Mouse (Mus musculus): ENCODE data around the gene Gm49369. TPM values are rescaled to one million over a fixed set of nuclear protein-coding genes. Genes with fewer than 3 reads are reported as not detected.
"Not testable (repeated sequence)": the region's sequence is repeated elsewhere in the genome, so short reads cannot be mapped to it uniquely, and the experiment has no call there.

Gene Gm49369
- polyA plus RNA-seq (2012; rRNA removed): 2.0 and 2.2 TPM in 2 replicates

- no peak for DNase-seq (ENCODE audit: low spot score)
Observed at GRCm38 (mm10) chr7:142382567-142382966, at the start of gene Gm49369. TSS of gene Gm49369 (minus strand) at chr7:142382667.

GRCm38 (mm10) chr7:142431106-142431505 is 48.6 kb upstream of the Gm49369 start:
- no peak for DNase-seq (ENCODE audit: low spot score)

GRCm38 (mm10) chr7:142430160-142430678 is 47.8 kb upstream of the Gm49369 start:
- peak; percentile 41 for DNase-seq (ENCODE audit: low spot score)

GRCm38 (mm10) chr7:142428213-142428612 is 45.7 kb upstream of the Gm49369 start:
- peak; percentile 35 for DNase-seq (ENCODE audit: low spot score)

- DNase-seq (ENCODE audit: low spot score): no peak
Observed at GRCm38 (mm10) chr7:142425641-142426213, 43.3 kb upstream of the Gm49369 start.

- no peak for DNase-seq (ENCODE audit: low spot score)
Observed at GRCm38 (mm10) chr7:142421826-142422225, 39.4 kb upstream of the Gm49369 start.

GRCm38 (mm10) chr7:142419887-142420286 is 37.4 kb upstream of the Gm49369 start:
- DNase-seq (ENCODE audit: low spot score): no peak

- no peak for DNase-seq (ENCODE audit: low spot score)
Observed at GRCm38 (mm10) chr7:142418679-142419078, 36.2 kb upstream of the Gm49369 start.

GRCm38 (mm10) chr7:142418027-142418426 is 35.6 kb upstream of the Gm49369 start:
- DNase-seq (ENCODE audit: low spot score): no peak

- no peak for DNase-seq (ENCODE audit: low spot score)
Observed at GRCm38 (mm10) chr7:142416225-142416624, 33.8 kb upstream of the Gm49369 start.

GRCm38 (mm10) chr7:142415314-142415713 is 32.8 kb upstream of the Gm49369 start:
- no peak for DNase-seq (ENCODE audit: low spot score)

GRCm38 (mm10) chr7:142413285-142413684 is 30.8 kb upstream of the Gm49369 start:
- no peak for DNase-seq (ENCODE audit: low spot score)

- DNase-seq (ENCODE audit: low spot score): no peak
Observed at GRCm38 (mm10) chr7:142409603-142410002, 27.1 kb upstream of the Gm49369 start.

- no peak for DNase-seq (ENCODE audit: low spot score)
Observed at GRCm38 (mm10) chr7:142408686-142409085, 26.2 kb upstream of the Gm49369 start.

- no peak for DNase-seq (ENCODE audit: low spot score)
Observed at GRCm38 (mm10) chr7:142407935-142408334, 25.5 kb upstream of the Gm49369 start.

- not testable (repeated sequence) for DNase-seq (ENCODE audit: low spot score)
Observed at GRCm38 (mm10) chr7:142405134-142405533, 22.7 kb upstream of the Gm49369 start.

- DNase-seq (ENCODE audit: low spot score): no peak
Observed at GRCm38 (mm10) chr7:142403591-142403990, 21.1 kb upstream of the Gm49369 start.

- no peak for DNase-seq (ENCODE audit: low spot score)
Observed at GRCm38 (mm10) chr7:142400750-142401142, 18.3 kb upstream of the Gm49369 start.

- DNase-seq (ENCODE audit: low spot score): no peak
Observed at GRCm38 (mm10) chr7:142400112-142400749, 17.8 kb upstream of the Gm49369 start.

- no peak for DNase-seq (ENCODE audit: low spot score)
Observed at GRCm38 (mm10) chr7:142399250-142399649, 16.8 kb upstream of the Gm49369 start.

- no peak for DNase-seq (ENCODE audit: low spot score)
Observed at GRCm38 (mm10) chr7:142398052-142398451, 15.6 kb upstream of the Gm49369 start.

GRCm38 (mm10) chr7:142396611-142397010 is 14.1 kb upstream of the Gm49369 start:
- DNase-seq (ENCODE audit: low spot score): no peak

GRCm38 (mm10) chr7:142395472-142395871 is 13.0 kb upstream of the Gm49369 start:
- no peak for DNase-seq (ENCODE audit: low spot score)

Measured in urinary bladder, adult 2 months (tissue).